Mouse (Mus musculus): ENCODE measurements at regions not wholly inside any gene's neighbourhood (a gene's known extent, or its start where the extent isn't known, plus 50 kb on each side); places are given as distances from the start of the nearest gene placed in this dataset.

DNA sequence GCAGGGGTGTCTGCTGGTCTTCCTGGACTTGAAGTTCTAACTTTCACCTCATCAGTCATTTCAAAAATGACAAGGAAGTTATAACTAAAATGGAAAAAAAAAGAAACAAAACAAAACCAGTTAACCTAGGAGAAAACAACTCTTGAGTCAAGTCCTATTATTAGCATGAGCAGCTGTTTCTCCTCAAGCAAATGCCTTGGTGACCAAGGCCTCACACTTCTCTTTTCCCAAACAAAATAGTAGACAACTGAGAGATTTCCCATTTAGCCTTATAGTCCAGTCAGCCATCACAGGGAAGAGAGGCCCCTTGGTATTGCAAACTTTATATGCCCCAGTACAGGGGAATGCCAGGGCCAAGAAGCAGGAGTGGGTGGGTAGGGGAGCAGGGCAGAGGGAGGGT is 244.9 kb downstream of the Etaa1 start:
- Histone ChIP-seq H3K4me2 (no peak overlapping the region), H3K27ac (no peak overlapping the region), H3K4me3 (no peak overlapping the region), H3K9ac (no peak overlapping the region), H3K9me3 (no peaks in the 10 kb centered on the region), H3K27me3 (no peaks in the 10 kb centered on the region), H3K4me1 (no peaks in the 10 kb centered on the region), H3K36me3 (no peaks in the 10 kb centered on the region)
- no peak for ATAC-seq (ENCODE audit: insufficient number of reproducible peaks, insufficient read depth, low FRiP score, low TSS enrichment, low read depth)

DNA sequence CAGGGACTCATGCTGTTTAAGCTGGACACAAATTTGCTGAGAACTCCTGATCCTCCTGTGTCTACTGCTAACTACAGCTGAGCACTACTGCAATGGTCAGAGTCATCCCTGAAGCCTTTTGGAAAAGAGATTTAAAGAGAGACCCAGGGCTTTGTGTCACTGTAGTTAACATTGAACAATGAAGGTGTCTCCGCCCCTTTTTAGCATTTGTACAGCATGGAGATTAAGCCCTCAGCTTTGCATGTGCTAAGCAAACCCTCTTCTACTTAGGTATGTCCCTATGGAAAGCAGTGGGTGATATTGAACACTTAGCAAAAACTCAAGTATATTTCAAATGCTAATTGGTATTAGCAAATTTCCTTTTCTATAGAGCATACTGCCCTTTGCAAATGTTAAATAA is 231.6 kb downstream of the Etaa1 start:
- Histone ChIP-seq H3K4me2 (no peak overlapping the region), H3K27me3 (no peaks in the 10 kb centered on the region), H3K4me3 (no peak overlapping the region), H3K9me3 (no peaks in the 10 kb centered on the region), H3K27ac (no peak overlapping the region), H3K9ac (no peak overlapping the region), H3K4me1 (peaks cover 4% of the 10 kb centered on the region), H3K36me3 (no peaks in the 10 kb centered on the region)
- 84% methylated on average over 1 of the region's 1 CpGs for WGBS
- ATAC-seq (ENCODE audit: insufficient number of reproducible peaks, insufficient read depth, low FRiP score, low TSS enrichment, low read depth), result no peak

DNA sequence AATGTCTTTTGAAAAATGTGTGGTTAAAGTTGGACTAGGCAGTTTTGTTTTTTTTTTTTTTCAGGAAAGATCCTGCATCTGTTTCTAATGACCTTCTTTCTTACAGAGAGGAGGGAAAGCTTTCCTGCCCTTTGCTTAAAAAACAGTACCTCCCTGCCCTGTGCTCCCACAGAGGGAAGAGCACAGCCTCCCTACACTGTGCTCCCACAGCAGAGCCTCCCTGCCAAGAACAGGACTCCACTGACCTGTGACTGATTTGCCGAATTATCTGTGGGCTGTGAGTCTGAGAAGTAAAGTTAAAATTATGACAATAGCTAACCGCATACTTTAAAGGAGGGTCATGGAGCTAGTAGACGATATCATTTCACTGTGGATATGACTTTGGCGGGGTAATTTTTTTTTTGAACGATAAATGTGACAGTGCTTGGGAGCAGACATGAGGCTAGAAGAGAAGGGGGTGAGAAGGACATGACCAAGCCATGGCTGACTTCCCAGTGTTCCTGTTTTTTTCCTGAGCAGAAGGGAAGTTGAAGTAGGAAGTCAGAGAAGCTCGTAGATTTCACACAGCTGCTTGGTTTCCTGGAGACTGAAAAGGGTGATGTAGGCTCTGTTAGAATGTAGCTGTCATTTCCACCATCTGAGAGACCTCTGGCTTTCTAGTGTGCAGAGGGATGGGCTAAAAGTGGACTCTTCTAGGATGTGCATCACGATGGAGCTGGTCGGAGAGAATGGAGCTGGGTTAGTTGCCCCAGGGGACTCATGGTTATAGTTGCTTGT is 226.2 kb downstream of the Etaa1 start:
- H3K36me3 ChIP-seq, result no peaks in the 10 kb centered on the region
- WGBS, result 42% methylated on average over 8 of the region's 8 CpGs
- H3K9me3 ChIP-seq, result no peaks in the 10 kb centered on the region
- H3K4me1 ChIP-seq, result peaks cover 15% of the 10 kb centered on the region
- no peak for ATAC-seq (ENCODE audit: insufficient number of reproducible peaks, insufficient read depth, low FRiP score, low TSS enrichment, low read depth)
- H3K27me3 ChIP-seq, result no peaks in the 10 kb centered on the region
- no peak overlapping the region for H3K4me3 ChIP-seq
- peak overlapping the region; percentile 55 for H3K27ac ChIP-seq
- peak overlapping the region; percentile 11; the same call in 1 of the 2 replicates for H3K4me2 ChIP-seq
- H3K9ac ChIP-seq, result no peak overlapping the region

DNA sequence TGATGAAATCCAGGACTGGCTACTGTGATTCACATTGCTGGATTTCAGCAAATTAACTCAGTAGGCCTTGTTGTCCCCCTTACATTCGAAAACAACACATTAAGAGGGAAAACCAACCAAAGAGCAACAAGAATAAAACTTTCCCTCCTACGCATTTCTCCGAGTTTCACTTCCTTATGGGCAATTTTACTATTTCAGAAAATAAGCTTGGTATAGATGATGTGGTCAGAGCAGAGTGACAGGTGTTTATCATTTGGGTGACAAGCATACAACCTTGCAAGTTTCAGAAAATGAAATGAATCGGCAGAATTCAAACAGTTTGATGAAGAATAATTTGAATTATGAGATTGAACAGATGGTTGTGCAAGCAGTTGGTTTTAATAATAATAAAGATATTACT is 220.6 kb downstream of the Etaa1 start:
- WGBS, result 75% methylated on average over 4 of the region's 4 CpGs

DNA sequence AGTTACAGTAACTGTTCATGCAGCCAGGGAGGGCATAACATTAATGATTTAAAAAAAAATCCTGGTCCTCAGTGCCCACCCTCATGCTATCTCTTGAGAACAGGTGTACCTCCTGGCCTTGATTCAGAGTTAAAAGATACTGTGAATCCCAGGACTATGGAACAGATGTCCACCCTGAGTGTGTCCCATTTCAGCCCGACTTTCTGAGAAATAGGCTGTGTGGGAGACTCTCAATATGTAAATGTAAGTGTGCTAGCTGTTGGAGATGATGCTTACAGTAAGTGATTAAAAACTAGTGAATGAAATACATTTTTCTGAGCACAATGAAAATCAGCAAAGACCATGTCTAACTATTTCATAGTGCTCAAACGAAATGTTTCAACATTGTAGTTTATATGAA is 219.2 kb downstream of the Etaa1 start:
- Histone ChIP-seq H3K4me1 (no peaks in the 10 kb centered on the region), H3K4me3 (no peak overlapping the region), H3K9ac (no peak overlapping the region), H3K36me3 (no peaks in the 10 kb centered on the region), H3K4me2 (no peak overlapping the region), H3K27me3 (no peaks in the 10 kb centered on the region), H3K27ac (no peak overlapping the region), H3K9me3 (no peaks in the 10 kb centered on the region)
- 72% methylated on average over 2 of the region's 2 CpGs for WGBS
- ATAC-seq (ENCODE audit: insufficient number of reproducible peaks, insufficient read depth, low FRiP score, low TSS enrichment, low read depth), result no peak

More for the DNA sequence above, 220.6 kb downstream of the Etaa1 start:
- Histone ChIP-seq H3K27ac (no peak overlapping the region), H3K36me3 (no peaks in the 10 kb centered on the region), H3K4me3 (no peak overlapping the region), H3K4me1 (peaks cover 1% of the 10 kb centered on the region; the same call in 1 of the 2 replicates), H3K9ac (no peak overlapping the region), H3K4me2 (no peak overlapping the region), H3K9me3 (no peaks in the 10 kb centered on the region), H3K27me3 (no peaks in the 10 kb centered on the region)
- ATAC-seq (ENCODE audit: insufficient number of reproducible peaks, insufficient read depth, low FRiP score, low TSS enrichment, low read depth), result no peak

DNA sequence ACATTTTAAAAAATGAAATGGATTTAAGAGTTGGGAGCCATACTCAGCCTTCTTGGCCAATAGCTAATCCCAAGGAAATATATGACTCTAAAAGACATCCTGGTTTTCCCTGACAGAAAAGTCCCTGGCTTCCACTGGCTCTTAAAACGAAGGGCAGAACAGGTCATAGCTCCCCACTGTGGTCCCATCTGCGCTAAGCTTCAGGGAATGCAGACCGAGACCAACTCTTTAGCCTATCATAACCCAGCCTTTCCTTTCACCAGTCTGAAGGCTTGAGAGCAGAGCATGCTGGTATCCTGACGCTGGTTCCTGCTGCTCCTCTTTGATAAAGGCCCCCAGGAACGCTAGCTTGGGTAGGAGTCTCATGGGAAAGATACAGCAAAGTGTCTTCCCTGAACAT is 214.8 kb downstream of the Etaa1 start:
- Histone ChIP-seq H3K27me3 (no peaks in the 10 kb centered on the region), H3K9ac (no peak overlapping the region), H3K36me3 (no peaks in the 10 kb centered on the region), H3K4me3 (no peak overlapping the region), H3K27ac (no peak overlapping the region), H3K4me2 (no peak overlapping the region), H3K9me3 (no peaks in the 10 kb centered on the region), H3K4me1 (no peaks in the 10 kb centered on the region)
- ATAC-seq (ENCODE audit: insufficient number of reproducible peaks, insufficient read depth, low FRiP score, low TSS enrichment, low read depth), result no peak
- 43% methylated on average over 5 of the region's 5 CpGs for WGBS

DNA sequence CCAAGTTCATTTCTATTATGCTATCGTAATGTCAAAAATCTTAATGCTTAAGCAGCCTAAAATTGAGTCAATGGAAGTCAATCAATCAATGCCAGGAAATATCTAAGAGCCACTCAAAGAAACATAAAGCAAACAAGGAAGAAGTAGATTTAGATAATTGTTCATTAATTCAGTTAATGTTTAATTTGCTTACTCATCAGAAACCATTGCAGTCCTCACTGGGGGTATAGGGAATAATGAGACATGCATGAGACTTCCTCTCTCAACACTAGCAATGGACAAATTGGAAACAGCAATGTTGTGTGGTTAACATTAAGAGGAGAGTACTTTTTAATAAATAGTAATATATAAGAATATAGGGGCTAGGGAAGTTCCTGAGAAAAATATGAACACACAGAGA is 209.9 kb downstream of the Etaa1 start:
- no peak overlapping the region for H3K9ac ChIP-seq
- H3K36me3 ChIP-seq, result no peaks in the 10 kb centered on the region
- WGBS, result 97% methylated on average over 1 of the region's 1 CpGs
- no peaks in the 10 kb centered on the region for H3K27me3 ChIP-seq
- no peak overlapping the region for H3K4me2 ChIP-seq
- no peak overlapping the region for H3K4me3 ChIP-seq
- H3K4me1 ChIP-seq, result no peaks in the 10 kb centered on the region
- H3K27ac ChIP-seq, result no peak overlapping the region
- no peaks in the 10 kb centered on the region for H3K9me3 ChIP-seq
- no peak for ATAC-seq (ENCODE audit: insufficient number of reproducible peaks, insufficient read depth, low FRiP score, low TSS enrichment, low read depth)

DNA sequence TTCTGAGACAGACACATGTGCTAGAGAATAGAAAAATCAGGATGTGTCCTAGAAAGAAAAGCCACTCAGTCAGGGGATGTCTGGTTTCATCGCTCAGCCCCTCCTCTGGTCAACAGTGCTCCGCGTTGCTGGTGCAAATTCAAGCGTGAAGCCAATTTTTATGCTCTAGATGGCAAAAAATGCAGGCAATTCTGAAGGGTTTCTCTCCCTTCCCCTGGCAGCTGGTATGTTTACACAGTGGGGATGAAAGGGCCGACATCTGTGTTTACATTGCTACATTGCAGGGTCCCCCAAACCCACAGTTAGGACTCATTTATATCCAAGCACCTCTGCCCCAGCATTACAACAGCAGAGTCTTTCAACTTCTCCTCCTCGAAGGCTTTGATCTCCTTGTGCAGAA is 203.3 kb downstream of the Etaa1 start:
- Histone ChIP-seq H3K4me3 (no peak overlapping the region), H3K9me3 (no peaks in the 10 kb centered on the region), H3K27me3 (no peaks in the 10 kb centered on the region), H3K27ac (no peak overlapping the region), H3K9ac (no peak overlapping the region), H3K4me2 (no peak overlapping the region), H3K36me3 (no peaks in the 10 kb centered on the region), H3K4me1 (peaks cover 10% of the 10 kb centered on the region)
- ATAC-seq (ENCODE audit: insufficient number of reproducible peaks, insufficient read depth, low FRiP score, low TSS enrichment, low read depth), result 0 out of 2 replicates have a peak, but pooled peaks have one; percentile 62
- WGBS, result 26% methylated on average over 6 of the region's 6 CpGs

DNA sequence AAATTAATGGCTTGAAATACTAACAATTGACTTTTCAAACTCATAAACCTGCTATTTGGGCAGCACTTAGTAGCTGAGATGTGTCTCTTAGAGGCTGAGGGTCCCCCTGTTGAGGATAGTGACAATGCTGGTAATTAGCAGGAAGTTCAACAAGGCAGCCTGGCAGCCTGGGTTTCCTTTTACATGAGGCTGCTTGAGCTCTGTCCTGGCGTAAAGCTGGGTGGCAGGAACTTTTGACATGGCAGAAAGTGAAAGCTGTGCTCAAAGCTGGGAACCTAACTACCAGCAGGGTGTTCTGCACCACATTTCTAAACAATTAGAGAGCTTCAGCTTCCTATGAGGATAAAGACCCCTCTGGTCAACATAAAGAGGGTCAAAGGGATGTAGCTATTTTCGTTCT is 194.5 kb downstream of the Etaa1 start:
- Histone ChIP-seq H3K27ac (no peak overlapping the region), H3K4me2 (no peak overlapping the region), H3K4me3 (no peak overlapping the region), H3K36me3 (no peaks in the 10 kb centered on the region), H3K4me1 (no peaks in the 10 kb centered on the region), H3K9ac (no peak overlapping the region), H3K27me3 (no peaks in the 10 kb centered on the region), H3K9me3 (no peaks in the 10 kb centered on the region)
- ATAC-seq (ENCODE audit: insufficient number of reproducible peaks, insufficient read depth, low FRiP score, low TSS enrichment, low read depth), result no peak
- 60% methylated on average over 2 of the region's 2 CpGs for WGBS

DNA sequence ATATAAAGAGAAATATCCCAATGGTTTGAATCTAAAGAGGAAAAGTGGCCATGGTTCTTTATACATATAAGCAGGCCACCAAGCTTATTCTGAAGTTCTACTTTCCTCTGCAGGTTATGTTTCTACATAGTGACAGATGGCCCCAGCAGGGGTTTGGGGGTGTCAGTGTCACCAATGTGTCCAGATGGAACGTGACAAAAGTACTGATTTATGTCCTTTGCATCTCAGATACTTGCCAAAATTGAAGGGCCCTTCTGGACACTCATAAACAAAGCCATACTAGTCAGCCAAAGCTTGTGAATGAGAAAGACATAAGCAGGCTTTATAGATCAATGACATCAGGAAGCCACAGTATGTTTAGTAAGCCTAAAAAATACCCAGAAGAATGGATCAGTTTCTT is 190.3 kb downstream of the Etaa1 start:
- WGBS, result 57% methylated on average over 1 of the region's 1 CpGs
- H3K36me3 ChIP-seq, result no peaks in the 10 kb centered on the region
- no peaks in the 10 kb centered on the region for H3K27me3 ChIP-seq
- H3K27ac ChIP-seq, result no peak overlapping the region
- no peak overlapping the region for H3K4me3 ChIP-seq
- no peak for ATAC-seq (ENCODE audit: insufficient number of reproducible peaks, insufficient read depth, low FRiP score, low TSS enrichment, low read depth)
- no peak overlapping the region for H3K9ac ChIP-seq
- H3K9me3 ChIP-seq, result no peaks in the 10 kb centered on the region
- H3K4me2 ChIP-seq, result no peak overlapping the region
- H3K4me1 ChIP-seq, result no peaks in the 10 kb centered on the region

DNA sequence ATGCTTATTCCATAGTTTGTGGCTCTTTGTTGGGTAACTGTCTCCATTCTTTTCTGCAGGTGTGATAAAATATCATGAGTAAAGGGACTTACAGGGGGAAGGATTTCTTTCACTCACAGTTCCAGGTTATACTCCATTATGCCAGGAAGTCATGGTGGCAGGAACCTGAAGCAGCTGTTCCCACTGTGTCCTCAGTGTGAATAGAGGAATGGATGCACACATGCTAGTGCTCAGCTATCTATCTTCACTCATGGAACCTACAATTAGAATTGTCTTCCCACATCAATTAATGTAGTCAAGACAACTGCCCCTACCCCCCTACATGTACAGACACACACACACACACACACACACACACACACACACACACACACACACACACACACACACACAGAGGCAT is 189.5 kb downstream of the Etaa1 start:
- Histone ChIP-seq H3K27me3 (no peaks in the 10 kb centered on the region), H3K27ac (no peak overlapping the region), H3K4me3 (no peak overlapping the region), H3K36me3 (no peaks in the 10 kb centered on the region), H3K4me1 (no peaks in the 10 kb centered on the region), H3K9me3 (no peaks in the 10 kb centered on the region), H3K9ac (no peak overlapping the region), H3K4me2 (no peak overlapping the region)
- no peak for ATAC-seq (ENCODE audit: insufficient number of reproducible peaks, insufficient read depth, low FRiP score, low TSS enrichment, low read depth)

DNA sequence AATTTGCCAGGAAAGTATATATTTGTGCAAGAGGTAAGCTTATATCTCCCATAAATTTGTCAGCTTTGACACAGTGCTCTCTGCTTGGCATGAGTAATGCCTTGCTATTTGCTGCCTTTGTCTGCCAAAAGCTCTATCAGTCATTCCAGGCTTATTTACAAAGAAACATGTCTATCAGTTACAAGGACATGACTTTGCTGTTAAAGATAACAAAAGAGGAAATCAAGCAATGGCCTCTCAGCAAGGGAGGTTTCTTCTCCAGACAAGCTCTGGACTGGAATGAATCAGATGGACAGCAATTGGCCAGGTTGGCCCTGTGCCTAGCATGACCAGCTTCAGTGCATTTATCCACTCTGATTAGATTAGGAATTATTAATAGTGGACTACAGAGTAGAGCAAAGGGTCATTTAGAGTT is 185.3 kb downstream of the Etaa1 start:
- no peak for ATAC-seq (ENCODE audit: insufficient number of reproducible peaks, insufficient read depth, low FRiP score, low TSS enrichment, low read depth)
- no peaks in the 10 kb centered on the region for H3K4me1 ChIP-seq
- H3K4me3 ChIP-seq, result no peak overlapping the region
- no peak overlapping the region for H3K4me2 ChIP-seq
- no peaks in the 10 kb centered on the region for H3K9me3 ChIP-seq
- no peaks in the 10 kb centered on the region for H3K36me3 ChIP-seq
- H3K9ac ChIP-seq, result no peak overlapping the region
- no peak overlapping the region for H3K27ac ChIP-seq
- H3K27me3 ChIP-seq, result no peaks in the 10 kb centered on the region

Data from embryonic facial prominence, embryonic 13.5 days (tissue).